Mouse (Mus musculus): ENCODE results near the gene Ranbp3l.

Ranbp3l gene

GRCm38 (mm10) chr15:9093598-9094365, 126.0 kb downstream of the Ranbp3l start:
- CTCF ChIA-PET: no interaction called here

DNA sequence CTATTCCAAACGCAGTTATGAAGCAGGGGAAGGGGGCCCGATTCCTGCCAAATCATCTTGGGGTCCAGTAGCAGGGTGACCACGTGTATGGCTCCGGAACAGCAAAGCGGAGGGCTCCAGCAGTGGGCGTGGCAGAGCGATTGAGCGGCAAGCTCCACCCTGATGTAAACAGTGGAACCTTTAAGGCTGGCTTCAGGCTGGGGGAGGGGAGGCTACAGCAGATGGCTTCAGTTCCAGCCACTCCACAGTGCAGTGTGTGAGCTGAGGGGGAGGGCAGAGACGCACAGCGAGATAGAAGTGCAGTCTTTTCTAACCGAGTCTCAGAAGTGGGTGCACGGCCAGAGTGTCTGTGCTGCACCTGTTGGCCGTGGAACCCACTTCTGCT, 126.6 kb downstream of the Ranbp3l start:
- CTCF ChIA-PET: no interaction called here

DNA sequence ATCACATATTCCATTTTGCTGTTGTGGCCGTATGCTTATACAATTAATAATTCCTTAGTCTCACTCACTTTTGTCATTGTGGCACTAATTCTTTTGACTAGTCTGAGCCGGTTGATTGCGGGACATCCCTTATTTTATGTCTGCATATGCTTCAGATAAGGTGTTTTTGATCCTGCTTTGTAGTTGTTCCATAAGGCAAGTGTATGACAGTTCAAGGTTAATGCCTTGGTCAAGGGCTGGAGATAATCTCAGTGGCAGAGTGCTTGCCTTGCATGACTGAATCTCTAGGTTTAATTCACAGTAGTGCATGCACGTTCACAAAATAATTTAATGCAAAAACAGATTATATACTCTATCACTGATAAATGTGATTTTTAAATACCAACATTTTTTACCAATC, 129.1 kb downstream of the Ranbp3l start:
- CTCF ChIA-PET: no interaction called here

GRCm38 (mm10) chr15:9100446-9101077, 132.8 kb downstream of the Ranbp3l start:
- CTCF ChIA-PET: no interaction called here

DNA sequence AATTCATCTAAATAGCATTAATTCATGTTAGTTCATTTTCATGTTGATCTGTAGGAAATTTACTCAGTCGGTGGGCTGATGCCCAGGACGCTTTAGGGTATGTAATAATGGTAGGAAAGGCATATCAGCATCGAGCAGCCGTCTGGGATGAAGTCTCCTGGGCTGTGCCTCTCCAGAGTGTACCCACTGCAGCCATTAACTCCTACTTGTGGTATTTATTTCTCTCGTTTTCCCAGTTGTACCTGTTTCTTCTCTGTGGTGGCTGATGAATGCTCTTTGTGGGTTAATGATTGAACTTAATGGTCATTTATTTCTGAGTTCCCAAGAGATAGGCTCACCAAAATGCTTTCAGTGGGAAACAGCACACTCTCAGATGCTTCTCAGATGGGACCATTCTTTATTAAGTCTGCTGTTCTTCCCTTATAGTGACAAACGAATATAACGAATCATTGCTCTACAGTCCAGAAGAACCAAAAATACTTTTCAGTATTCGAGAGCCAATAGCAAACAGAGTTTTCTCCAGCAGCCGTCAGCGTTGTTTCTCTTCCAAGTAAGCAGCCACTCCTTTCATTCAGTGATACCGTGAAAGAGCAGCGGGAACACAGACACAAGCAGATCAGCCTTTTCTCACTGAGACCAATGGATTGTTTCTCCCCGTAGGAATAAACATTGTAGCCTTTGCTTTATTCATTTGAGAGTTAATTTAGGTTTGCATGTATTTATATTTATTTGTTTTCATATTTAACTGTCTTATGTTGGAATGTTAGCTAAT, 138.7 kb downstream of the Ranbp3l start:
- CTCF ChIA-PET: no interaction called here

DNA sequence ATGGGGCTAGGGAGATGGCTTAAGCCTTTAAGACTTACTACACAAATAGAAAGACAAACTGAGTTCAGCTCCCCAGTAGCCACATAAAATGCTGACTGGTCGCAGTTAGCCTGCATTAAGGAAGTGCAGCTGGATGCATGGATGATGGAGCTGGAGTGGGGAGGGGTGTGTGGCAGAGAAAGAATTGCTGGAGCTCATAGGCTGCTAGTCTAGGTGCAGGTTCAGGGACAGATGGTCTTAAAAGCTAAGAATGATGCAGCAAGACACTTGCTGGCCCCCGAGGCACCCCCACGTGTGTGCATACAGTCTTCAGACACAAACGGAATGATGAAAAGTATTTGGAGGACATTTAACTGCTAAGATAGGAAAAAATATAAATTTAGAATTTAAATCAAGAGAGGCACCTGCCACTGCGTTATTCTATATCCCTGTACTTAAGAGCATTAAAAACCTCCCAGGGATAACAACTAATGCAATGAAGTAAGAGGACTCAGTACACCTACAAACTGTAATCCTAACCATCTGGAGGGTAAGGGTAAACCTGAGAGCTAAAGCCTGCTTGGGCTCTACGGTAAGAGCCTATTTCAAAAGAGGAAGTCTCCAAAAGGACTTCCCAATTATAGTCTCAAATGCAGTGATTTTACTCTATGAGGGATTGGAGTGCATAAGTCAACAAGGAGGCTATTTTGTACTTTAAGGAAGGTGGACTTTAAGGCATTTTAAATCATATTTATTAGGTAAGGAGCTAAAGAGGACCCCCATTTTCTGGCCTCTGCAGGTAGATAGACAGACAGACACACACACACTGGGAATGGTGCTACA, 143.0 kb downstream of the Ranbp3l start:
- CTCF ChIA-PET: interaction anchor here (0.6 kb wide), 2 partner anchors 173 to 703 kb away, joined by 3 to 5 read pairs; no protein-coding TSS in a partner anchor

GRCm38 (mm10) chr15:9111648-9112047, 143.9 kb downstream of the Ranbp3l start:
- CTCF ChIA-PET: no interaction called here

DNA sequence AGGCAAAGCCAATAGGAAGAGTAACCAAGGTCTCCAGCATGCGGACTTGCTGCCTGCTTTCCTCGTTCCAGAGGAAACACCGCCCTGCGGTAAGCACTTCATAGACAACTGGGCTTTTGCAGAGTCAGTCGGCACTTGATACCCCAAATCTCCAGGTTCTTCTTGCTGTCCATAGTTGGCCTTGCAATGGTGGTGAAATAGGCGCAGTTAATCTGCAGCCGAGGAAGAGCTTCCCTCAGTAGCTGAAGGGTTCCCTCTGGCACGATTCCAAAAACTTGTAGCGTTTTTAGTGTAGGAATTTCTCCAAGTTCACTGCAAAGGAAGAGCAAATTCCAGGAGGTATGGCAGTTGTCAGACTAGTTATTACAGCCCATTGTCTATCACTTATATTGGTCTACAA, 145.8 kb downstream of the Ranbp3l start:
- CTCF ChIA-PET: no interaction called here

DNA sequence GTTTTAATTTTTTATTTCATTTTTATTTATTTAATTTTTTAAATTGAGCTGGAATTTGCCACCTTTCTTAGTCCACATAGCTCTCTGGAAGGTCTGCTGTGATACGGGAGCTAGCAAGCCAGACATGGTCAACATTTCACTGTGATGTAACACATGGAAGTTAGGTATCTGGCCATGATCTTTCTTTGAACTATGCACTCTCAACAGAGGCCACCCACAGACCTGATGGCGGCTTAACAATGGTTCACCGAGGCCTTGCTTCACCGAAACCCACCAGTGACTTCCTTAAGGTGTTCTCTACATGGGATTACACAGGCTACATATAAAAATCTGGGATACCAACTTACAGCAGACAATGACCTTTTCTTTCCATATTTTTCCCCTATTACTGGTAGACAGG, 146.4 kb downstream of the Ranbp3l start:
- CTCF ChIA-PET: no interaction called here

GRCm38 (mm10) chr15:9114599-9114998, 146.8 kb downstream of the Ranbp3l start:
- CTCF ChIA-PET: no interaction called here

Measured in spleen, embryonic (tissue).